Mouse (Mus musculus): ENCODE data around the gene Syne3.

The Syne3 gene

DNA sequence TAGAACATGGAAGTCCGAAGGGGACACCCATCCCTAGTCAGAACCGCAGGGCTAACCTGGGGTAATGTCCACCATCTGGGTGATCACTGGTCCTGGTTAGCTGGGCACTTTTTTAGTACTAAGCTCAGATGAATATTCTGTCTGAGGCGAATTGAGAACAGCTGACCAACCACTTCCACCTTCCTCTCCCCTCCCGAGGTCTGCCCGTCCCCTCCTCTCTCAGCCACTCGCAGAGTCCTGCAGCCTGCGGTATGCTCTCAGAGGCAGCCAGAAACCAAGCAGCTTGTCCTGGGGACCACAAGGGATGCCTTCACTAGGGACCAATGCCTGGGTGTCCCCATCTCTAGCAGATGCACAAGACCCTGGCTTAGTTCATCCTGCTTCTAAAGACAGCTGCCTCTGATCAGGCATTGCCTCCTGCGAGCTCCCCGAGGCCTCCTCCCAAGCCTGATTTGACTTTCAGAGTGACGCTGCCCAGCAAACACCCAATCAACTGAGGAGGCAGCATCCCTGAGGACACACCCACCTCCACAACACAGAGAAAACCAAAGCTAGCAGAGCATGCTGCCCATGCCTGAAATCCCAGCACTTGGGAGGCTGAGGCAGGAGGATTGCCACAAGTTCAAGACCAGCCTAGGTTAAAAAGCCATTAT is 11.8 kb downstream of the Syne3 start:
- no peak for DNase-seq

DNA sequence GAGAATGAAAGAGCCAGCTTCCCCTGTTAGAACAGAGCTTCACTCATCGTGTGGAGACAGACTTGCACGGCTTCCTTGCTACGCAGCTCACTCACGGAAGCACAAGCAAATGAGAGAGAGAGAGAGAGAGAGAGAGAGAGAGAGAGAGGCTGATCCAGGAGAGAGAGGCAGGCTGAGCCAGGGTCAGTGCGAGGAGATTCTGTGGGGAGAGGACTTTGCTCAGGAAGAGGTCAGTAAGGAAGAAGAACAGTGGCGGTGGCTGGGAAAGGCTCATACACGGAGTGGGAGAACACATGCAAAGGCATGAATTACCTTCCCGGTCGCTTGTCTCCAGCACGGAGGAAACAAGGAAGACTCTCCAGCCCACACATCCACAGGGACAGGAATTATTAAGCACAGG is 12.4 kb downstream of the Syne3 start:
- DNase-seq, result no peak

GRCm38 (mm10) chr12:104996012-104996728 is 13.4 kb downstream of the Syne3 start:
- no peak for DNase-seq

DNA sequence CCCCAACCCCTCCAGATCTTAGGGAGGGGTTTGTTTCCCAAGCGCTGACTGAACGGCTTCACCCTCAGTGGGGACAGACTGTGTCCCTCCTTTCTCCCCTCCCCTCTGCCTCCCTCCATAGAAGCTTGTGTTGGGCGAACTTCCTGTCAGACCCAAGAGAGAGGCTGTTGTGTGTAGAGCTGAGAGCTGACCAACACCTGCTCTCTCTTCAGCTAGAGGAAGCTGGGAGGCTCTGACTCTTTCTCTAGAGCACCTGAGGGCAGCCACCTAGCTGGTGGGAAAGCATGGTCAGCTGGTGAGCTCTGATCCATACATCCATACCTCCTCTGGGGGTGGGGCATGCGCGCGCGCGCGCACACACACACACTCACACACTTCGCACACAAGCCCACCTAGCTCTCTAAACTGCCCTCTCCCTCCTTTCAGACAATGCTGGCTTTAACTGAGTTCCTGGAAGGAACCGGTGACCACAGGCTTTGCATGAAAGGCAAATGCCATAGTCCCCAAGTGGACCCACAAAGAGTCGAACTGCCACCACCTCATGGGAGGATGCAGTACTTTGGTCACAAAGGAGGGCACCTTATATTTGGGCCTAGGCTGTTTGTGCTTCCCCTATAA is 14.2 kb downstream of the Syne3 start:
- no peak for DNase-seq

- DNase-seq, result no peak
Measured at GRCm38 (mm10) chr12:104992838-104993237, 16.8 kb downstream of the Syne3 start.

GRCm38 (mm10) chr12:104992123-104992741 is 17.4 kb downstream of the Syne3 start:
- no peak for DNase-seq

DNA sequence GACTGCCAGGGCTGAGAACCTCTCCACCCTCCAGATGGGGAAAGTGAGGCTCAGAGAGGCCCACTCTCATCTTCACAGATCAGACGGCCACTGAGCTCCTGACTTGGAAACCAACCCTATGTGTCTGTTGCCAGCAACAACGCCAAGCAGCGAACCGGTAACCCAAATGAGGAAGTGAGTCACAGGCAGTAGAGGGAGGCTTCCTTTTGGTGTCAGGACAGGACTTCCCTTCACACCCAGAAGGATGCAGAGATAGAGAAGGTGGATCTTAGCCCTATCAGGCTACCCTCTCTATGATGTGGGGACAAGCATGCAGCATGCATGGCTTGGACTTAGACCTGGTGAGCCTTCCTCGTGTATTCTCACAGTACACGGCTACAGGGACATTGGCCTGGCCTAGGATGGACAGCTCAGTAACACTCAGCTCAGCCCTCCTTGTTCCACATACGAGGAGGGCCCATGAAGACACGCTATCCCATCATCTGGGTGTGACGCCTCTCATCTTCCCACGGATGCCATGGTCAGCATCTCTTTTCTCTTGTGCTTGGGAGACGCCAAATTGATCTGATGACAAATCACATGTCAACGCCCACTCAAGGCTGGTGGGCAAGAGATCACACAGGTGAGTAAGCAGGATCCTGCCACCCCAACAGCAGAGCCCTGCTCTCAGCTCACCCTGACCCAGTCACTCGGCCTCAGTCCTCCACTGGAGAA is 18.7 kb downstream of the Syne3 start:
- no peak for DNase-seq

DNA sequence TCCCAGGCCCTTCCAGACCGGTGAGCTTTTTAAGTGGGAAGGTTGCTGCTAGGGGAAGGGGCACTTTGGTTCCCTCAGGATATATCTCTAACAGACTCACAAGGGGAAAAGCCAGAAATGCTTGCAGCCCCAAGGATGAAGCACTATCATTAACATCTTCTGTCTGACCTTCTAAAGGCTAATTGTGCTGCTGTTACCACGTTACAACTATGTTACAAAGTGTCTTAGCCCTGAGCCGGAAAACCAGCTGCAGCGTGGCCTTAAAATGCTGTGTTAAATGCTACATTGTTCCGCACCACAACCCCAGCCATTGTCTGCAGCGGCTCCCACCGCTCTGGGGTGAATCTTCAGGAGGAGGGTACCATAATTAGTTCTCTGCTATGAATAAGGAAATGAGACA is 21.7 kb downstream of the Syne3 start:
- DNase-seq, result no peak

DNA sequence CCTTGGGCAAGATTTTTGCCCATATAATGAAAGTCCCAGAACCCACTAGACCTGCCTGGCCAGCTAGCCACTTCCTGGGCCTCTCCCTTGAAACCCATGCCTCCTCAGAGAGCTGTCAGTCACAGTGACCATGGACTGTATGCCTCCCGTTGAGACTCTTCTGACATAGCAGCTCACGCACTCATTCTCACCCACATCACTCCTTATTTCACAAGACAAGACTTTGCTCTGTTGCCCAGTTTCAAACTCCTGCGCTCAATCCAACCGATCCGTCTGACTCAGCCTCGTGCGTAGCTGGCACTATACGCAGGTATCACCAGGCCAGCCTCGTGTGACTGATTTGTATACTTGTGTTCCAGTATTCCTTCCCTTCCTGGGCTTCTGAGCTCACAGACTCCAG is 22.8 kb downstream of the Syne3 start:
- DNase-seq, result no peak

DNA sequence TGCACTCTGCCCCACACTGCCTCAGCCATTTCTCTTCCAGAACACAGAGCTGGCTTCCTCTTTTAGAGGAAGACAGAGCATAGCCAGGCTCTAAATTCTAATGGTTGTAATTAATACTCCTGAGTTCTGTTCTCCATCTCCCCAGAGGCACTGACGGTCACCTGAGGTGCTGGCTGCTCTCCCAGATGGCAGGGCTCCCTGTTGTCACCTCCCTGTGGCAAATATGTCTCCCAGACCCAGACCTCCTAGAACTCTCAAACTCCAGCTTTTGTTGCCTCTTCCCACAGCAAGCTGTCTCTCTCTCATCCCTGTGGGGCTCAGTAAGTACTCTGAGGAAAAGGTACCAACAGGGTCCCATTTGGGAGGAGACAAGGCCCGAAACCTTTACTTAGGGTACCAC is 23.6 kb downstream of the Syne3 start:
- no peak for DNase-seq

- DNase-seq, result no peak
Measured at GRCm38 (mm10) chr12:104985088-104985487, 24.5 kb downstream of the Syne3 start.

DNA sequence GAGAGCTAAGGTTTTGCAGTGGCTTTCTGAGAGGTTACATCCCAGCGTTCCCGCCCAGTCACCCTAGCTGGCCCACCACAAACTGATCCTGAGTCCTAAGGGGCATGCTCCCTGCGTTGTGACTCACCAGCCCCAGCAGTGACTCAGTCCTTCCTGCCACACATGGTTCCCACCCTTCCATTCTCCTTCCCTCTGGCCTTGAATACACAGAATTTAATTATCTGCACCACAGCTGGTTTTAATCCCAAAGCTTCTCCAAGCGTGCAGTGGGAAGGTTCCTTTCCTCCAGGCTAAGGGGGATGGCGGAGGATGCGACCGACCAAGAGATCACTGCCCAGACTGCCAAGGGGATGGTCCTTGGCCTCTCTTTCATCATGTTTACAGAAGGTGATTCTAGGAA is 26.1 kb downstream of the Syne3 start:
- no peak for DNase-seq

- DNase-seq, result no peak
Measured at GRCm38 (mm10) chr12:104978943-104979723, 30.5 kb downstream of the Syne3 start.

DNA sequence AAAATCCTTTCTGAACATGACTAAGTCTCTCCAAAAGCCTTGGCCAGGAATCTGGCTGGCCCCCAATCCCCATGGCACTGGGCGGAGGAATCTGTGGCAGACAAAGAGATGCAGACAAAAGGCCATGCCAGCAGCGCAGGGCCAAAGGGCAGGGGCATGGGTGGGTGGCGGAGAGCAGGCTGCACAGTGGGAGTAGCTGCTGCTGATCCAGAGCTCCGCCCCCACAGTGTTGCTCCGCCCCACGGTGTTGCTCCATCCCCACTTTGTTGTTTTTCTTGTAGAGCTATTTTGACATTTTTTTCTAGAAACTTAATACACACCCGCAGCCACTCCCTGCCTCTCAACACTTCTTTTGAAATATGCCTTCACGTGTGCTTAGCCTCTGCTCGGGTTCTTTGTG is 31.2 kb downstream of the Syne3 start:
- no peak for DNase-seq

GRCm38 (mm10) chr12:104976903-104977302 is 32.7 kb downstream of the Syne3 start:
- no peak for DNase-seq

DNA sequence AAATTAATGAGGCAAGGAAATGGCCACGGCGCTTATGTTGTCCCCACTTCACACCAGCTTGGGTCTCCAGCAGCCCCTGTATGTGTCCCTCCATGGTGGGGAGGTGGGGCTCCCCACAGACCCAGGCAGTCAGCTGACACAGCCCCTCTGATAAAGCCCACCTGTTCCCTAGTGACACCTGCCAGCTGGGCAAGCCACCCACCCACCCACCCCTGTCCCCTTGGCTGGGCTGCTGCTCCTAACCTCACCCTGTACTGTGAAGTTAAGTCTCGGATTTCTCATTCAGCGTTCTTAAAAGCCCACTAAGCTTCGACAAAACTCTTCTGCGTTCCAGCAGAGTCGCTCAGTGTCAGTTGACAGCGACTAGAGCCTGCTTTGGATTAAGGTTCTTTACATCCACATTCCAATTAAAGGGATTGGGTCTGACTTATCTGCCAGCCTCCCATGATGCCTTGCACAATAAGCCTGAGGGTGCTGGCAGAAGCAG is 33.2 kb downstream of the Syne3 start:
- DNase-seq, result no peak

DNA sequence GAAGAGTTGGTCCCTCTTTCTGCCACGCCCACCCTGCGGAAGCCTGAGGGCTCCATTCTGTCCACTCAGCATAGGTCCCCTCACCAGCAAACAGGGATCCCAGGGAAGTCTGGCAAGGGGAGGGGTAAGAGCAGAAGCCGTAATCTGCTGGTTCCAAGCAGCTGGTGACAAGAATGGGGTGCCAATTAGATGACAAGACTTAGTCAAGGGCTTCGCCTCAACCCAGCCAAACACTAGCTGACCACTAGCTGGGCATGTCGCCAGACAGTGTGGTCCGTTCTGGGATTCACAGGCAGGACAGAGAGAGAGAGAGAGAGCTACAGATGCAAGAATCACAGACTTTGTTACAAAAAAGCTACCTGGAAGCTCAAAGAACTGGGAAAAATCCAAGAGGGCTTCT is 36.7 kb downstream of the Syne3 start:
- DNase-seq, result no peak

- DNase-seq, result no peak
Measured at GRCm38 (mm10) chr12:104969618-104970017, 40.0 kb downstream of the Syne3 start.

DNA sequence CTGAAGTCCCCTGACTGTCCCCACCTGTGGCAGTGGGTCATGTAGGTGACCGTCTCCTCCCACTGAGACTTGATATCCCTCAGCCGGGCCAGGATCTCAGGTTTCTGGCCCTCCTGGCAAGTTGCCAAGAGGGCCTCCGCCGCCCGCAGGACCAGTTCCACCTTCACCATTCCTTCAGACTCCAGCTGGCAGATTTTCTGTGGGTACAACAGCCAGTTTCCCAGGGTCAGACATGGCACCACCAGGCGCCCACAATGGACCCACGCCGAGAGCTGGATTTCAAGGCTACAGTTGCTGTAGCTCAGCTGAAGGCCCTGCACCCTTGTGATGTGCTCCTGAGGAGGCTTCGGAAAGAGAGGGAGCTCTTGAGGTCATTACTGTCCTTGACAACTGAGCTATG is 40.4 kb downstream of the Syne3 start:
- no peak for DNase-seq

- DNase-seq, result no peak
Measured at GRCm38 (mm10) chr12:104964953-104965911, 44.4 kb downstream of the Syne3 start.

GRCm38 (mm10) chr12:104960421-104960820 is 49.2 kb downstream of the Syne3 start:
- no peak for DNase-seq

Data from cerebellum, adult 9-10 months (tissue).